Mouse (Mus musculus) megakaryocyte, embryonic 14.5 days (primary cell): ENCODE results near the gene Rasgef1b.

Experiments
- FLI1 ChIP-seq: IDR thresholded peaks from 2 replicates; pipeline ENCODE4 v1.6.1; 2012; ENCODE audit warnings: low read length, inconsistent platforms, mixed read lengths
- GATA1 ChIP-seq: IDR thresholded peaks from 3 replicates; pipeline ENCODE4 v1.6.1; 2012; ENCODE audit warnings: mixed read lengths, low read length, inconsistent platforms, borderline replicate concordance

DNA sequence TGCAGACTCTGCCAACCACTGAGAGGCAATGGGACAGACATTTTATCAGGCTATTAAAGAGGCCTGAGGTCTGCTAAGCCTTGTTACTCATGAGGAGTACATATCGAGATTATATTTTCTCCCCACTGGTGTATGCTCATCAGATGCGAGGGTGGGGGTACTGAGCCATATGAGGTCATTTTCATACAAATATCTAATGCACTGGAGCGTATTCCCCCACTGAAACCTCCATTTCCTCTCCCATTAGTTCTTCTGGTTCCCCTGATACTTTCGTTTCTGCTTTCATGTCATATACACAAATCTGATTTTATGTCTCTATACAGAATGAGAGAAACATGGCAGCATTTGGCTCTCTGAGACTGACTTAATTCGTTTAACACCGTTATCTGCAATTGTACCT is 314.6 kb downstream of the Rasgef1b start:
- TF ChIP-seq GATA1 (no peak), FLI1 (no peak)
